Mouse (Mus musculus) adrenal gland, adult 8-10 months (tissue): Measurements from ENCODE around the gene Mtus2. TPM values are rescaled to one million over a fixed set of nuclear protein-coding genes. Genes with fewer than 3 reads are reported as not detected.
"Not testable (repeated sequence)": the region's sequence is repeated elsewhere in the genome, so short reads cannot be mapped to it uniquely, and the experiment has no call there.

Experiments
- DNase-seq: peaks from one replicate; pipeline ENCODE4 v3.0.0; 2022
- total RNA-seq, 4 experiments: library from RNA; stranded (reverse); gene quantifications; 2 replicates each; pipeline ENCODE4 v1.2.4; 2022

The Mtus2 gene
- total RNA-seq, 4 experiments from 2014 or later: 3.2 to 4.7 (median 3.8) TPM

- no peak for DNase-seq
These were observed 326.1 kb downstream of the Mtus2 start for GRCm38 (mm10) chr5:148283177-148283576.

GRCm38 (mm10) chr5:148283584-148283983 lies 326.5 kb downstream of the Mtus2 start:
- DNase-seq: no peak

- DNase-seq: no peak
These were observed 330.4 kb downstream of the Mtus2 start for GRCm38 (mm10) chr5:148287529-148287928.

- DNase-seq: no peak
These were observed 331.7 kb downstream of the Mtus2 start for GRCm38 (mm10) chr5:148288804-148289203.

GRCm38 (mm10) chr5:148289951-148290350 lies 332.8 kb downstream of the Mtus2 start:
- DNase-seq: no peak

GRCm38 (mm10) chr5:148292862-148293261 lies 335.7 kb downstream of the Mtus2 start:
- no peak for DNase-seq

GRCm38 (mm10) chr5:148293346-148293745 lies 336.2 kb downstream of the Mtus2 start:
- no peak for DNase-seq

- no peak for DNase-seq
These were observed 345.8 kb downstream of the Mtus2 start for GRCm38 (mm10) chr5:148302968-148303367.

GRCm38 (mm10) chr5:148304112-148304511 lies 347.0 kb downstream of the Mtus2 start:
- DNase-seq: no peak

- no peak for DNase-seq
These were observed 353.7 kb downstream of the Mtus2 start for GRCm38 (mm10) chr5:148310790-148311189.

GRCm38 (mm10) chr5:148312443-148312842 lies 355.3 kb downstream of the Mtus2 start:
- no peak for DNase-seq

GRCm38 (mm10) chr5:148314931-148315330 lies 357.8 kb downstream of the Mtus2 start:
- peak; percentile 83 for DNase-seq

- DNase-seq: no peak
These were observed 368.3 kb downstream of the Mtus2 start for GRCm38 (mm10) chr5:148325317-148325885.

GRCm38 (mm10) chr5:148326295-148326694 lies 369.2 kb downstream of the Mtus2 start:
- not testable (repeated sequence) for DNase-seq

- no peak for DNase-seq
These were observed 371.9 kb downstream of the Mtus2 start for GRCm38 (mm10) chr5:148328982-148329381.

- DNase-seq: no peak
These were observed 374.2 kb downstream of the Mtus2 start for GRCm38 (mm10) chr5:148331229-148331776.

GRCm38 (mm10) chr5:148331926-148332621 lies 375.0 kb downstream of the Mtus2 start:
- no peak for DNase-seq

- peak; percentile 58 for DNase-seq
These were observed 375.5 kb downstream of the Mtus2 start for GRCm38 (mm10) chr5:148332622-148332974.

GRCm38 (mm10) chr5:148339126-148339525 lies 382.0 kb downstream of the Mtus2 start:
- no peak for DNase-seq

GRCm38 (mm10) chr5:148342061-148342741 lies 385.1 kb downstream of the Mtus2 start:
- DNase-seq: no peak

- DNase-seq: no peak
These were observed 387.3 kb downstream of the Mtus2 start for GRCm38 (mm10) chr5:148344374-148344773.

- DNase-seq: no peak
These were observed 389.4 kb downstream of the Mtus2 start for GRCm38 (mm10) chr5:148346543-148346942.

GRCm38 (mm10) chr5:148348153-148348552 lies 391.0 kb downstream of the Mtus2 start:
- DNase-seq: no peak
